Mouse (Mus musculus): ENCODE results near the gene Igf1. TPM values are rescaled to one million over a fixed set of nuclear protein-coding genes. Genes with fewer than 3 reads are reported as not detected.

Igf1 gene
- polyA plus RNA-seq, 1 experiment from 2014 or later = 30.5 TPM

DNA sequence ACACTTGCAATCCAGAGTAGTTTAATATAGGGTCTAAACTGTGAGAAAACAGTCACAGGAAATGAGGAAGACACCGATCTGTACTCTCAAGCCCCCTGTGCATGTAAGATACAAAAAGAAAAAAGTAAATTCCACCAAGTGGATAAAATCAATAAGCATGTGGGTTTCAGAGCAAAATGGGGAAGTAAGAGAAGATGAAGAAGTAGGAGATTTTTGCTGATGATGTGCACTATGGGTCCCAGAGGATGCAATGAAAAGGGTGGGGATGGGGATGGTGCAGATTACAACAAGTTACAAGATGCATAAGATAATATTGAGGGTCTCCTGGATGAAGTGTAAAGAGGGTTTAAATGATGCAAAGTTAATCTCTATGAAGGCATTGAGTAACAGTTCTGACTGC, 18.6 kb upstream of the Igf1 start:
- WGBS = 94% methylated on average over 1 of the region's 1 CpGs
- Histone ChIP-seq H3K4me1 (ENCODE audit: insufficient read depth, low read length) (no peaks in the 10 kb centered on the region), H3K4me2 (replicated peaks; ENCODE audit: low read depth, low read length) (no peak overlapping the region), H3K36me3 (ENCODE audit: insufficient read depth, low read length) (no peaks in the 10 kb centered on the region), H3K9ac (replicated peaks; ENCODE audit: low read length) (no peak overlapping the region), H3K27ac (ENCODE audit: low read length) (no peak overlapping the region), H3K4me3 (ENCODE audit: low read length) (no peak overlapping the region), H3K27me3 (ENCODE audit: insufficient read depth, low read length) (no peaks in the 10 kb centered on the region), H3K9me3 (ENCODE audit: low read length) (no peaks in the 10 kb centered on the region)
- no peak for ATAC-seq (ENCODE audit: low FRiP score, low TSS enrichment)

DNA sequence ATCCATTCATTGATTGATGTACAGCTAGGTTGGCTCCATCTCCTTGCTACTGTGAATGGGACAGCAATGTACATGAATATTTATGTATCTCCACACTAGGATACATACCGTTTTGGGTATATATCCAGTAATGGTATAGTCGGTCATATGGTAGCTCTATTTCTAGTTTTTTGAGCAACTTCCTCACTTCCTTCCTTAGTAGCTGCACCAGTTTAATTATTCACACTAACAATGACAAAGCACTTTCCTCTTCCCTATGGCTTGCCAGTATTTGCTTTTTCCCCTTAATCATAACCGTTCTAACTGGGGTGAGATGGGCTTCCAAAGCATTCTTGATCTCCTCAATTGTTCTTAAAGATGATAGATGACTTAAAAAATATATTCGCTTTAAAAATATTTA, 15.6 kb upstream of the Igf1 start:
- H3K9ac ChIP-seq (replicated peaks; ENCODE audit: low read length) = no peak overlapping the region
- no peaks in the 10 kb centered on the region for H3K9me3 ChIP-seq (ENCODE audit: low read length)
- H3K4me2 ChIP-seq (replicated peaks; ENCODE audit: low read depth, low read length) = no peak overlapping the region
- ATAC-seq (ENCODE audit: low FRiP score, low TSS enrichment) = no peak
- 71% methylated on average over 4 of the region's 4 CpGs for WGBS
- no peaks in the 10 kb centered on the region for H3K4me1 ChIP-seq (ENCODE audit: insufficient read depth, low read length)
- H3K4me3 ChIP-seq (ENCODE audit: low read length) = no peak overlapping the region
- no peaks in the 10 kb centered on the region for H3K36me3 ChIP-seq (ENCODE audit: insufficient read depth, low read length)
- H3K27me3 ChIP-seq (ENCODE audit: insufficient read depth, low read length) = no peaks in the 10 kb centered on the region
- no peak overlapping the region for H3K27ac ChIP-seq (ENCODE audit: low read length)

DNA sequence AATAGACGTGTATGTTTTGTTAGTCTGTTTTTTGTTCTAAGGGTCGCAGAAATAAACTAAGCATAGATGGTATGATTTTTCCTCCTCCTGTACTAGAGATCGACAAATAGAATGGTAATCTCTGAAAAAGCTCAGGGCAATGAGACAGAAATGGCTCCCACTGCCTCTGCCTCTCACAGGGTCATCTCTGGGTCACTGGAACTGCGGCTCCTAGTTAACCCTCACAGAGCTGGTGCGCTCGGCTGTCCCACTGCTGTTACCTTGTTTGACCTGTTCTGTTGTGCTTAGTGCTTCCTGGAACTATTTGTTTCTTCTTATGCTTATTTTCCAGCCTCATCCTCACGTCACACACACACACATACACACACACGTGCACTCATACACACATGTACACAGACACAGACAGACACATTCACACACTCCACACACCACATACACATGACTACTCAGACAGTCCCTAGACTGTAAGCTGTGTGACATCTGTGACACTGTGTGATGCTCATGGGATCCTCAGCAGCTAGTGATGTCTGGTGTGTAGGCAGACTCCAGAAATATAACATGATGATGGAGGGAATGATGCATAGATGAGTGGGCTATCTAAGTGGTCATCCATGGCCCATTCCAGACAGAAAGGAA, 13.0 kb upstream of the Igf1 start:
- H3K4me2 ChIP-seq (replicated peaks; ENCODE audit: low read depth, low read length) = no peak overlapping the region
- peak; percentile 72; the same call in 1 of the 2 replicates for ATAC-seq (ENCODE audit: low FRiP score, low TSS enrichment)
- 0 out of 2 replicates have a peak, but pooled peaks cover 3% of the 10 kb centered on the region for H3K4me1 ChIP-seq (ENCODE audit: insufficient read depth, low read length)
- no peaks in the 10 kb centered on the region for H3K27me3 ChIP-seq (ENCODE audit: insufficient read depth, low read length)
- no peak overlapping the region for H3K27ac ChIP-seq (ENCODE audit: low read length)
- WGBS = 24% methylated on average over 8 of the region's 8 CpGs
- no peaks in the 10 kb centered on the region for H3K36me3 ChIP-seq (ENCODE audit: insufficient read depth, low read length)
- H3K9me3 ChIP-seq (ENCODE audit: low read length) = no peaks in the 10 kb centered on the region
- no peak overlapping the region for H3K4me3 ChIP-seq (ENCODE audit: low read length)
- no peak overlapping the region for H3K9ac ChIP-seq (replicated peaks; ENCODE audit: low read length)

DNA sequence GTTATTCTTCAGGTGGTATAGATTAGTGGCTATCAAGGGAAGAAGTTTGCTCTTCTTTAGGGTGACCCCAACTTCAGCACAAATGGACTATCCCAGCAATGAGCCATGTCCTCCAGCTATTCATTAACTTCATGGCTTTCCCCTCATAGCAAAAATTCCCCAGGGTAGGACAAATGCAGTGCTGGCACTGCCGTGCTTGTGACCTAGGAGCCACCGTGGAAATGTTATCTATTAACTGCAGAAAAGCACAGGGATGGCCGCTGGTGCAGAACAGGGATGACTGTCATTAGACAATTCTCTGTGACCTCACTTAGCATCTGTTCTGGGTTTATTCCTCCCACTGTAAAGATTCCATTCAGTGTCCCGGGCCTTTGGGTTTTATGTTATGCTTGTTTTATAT, 10.2 kb upstream of the Igf1 start:
- Histone ChIP-seq H3K27me3 (ENCODE audit: insufficient read depth, low read length) (no peaks in the 10 kb centered on the region), H3K4me1 (ENCODE audit: insufficient read depth, low read length) (0 out of 2 replicates have a peak, but pooled peaks cover 3% of the 10 kb centered on the region), H3K4me2 (replicated peaks; ENCODE audit: low read depth, low read length) (no peak overlapping the region), H3K9me3 (ENCODE audit: low read length) (no peaks in the 10 kb centered on the region), H3K4me3 (ENCODE audit: low read length) (no peak overlapping the region), H3K36me3 (ENCODE audit: insufficient read depth, low read length) (no peaks in the 10 kb centered on the region), H3K9ac (replicated peaks; ENCODE audit: low read length) (no peak overlapping the region), H3K27ac (ENCODE audit: low read length) (peak overlapping the region; percentile 23; the same call in 1 of the 2 replicates)
- 30% methylated on average over 4 of the region's 4 CpGs for WGBS
- peak; percentile 89 for ATAC-seq (ENCODE audit: low FRiP score, low TSS enrichment)

DNA sequence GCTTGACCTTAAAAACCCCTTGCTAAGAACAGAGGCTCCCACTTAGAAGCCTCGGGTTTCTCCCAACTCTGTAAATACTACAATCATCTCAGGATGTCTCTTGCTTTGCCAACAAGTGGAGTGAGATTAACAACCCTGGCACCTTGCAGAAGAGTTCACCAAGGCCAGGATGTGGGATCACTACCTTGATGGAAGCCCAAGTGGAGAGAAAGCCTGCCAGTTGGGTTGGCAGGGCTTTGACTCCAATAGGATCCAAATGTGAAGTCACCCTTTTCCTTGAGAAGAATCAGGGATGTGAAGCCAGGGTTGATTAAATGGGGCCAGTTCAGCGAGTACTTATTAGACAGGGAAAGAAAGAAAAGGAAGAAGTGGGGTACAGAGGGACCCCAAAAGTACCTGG, 9.6 kb upstream of the Igf1 start:
- 51% methylated on average over 2 of the region's 2 CpGs for WGBS
- 0 out of 2 replicates have a peak, but pooled peaks have one; percentile 9 for ATAC-seq (ENCODE audit: low FRiP score, low TSS enrichment)
- Histone ChIP-seq H3K9ac (replicated peaks; ENCODE audit: low read length) (no peak overlapping the region), H3K4me2 (replicated peaks; ENCODE audit: low read depth, low read length) (no peak overlapping the region), H3K27ac (ENCODE audit: low read length) (0 out of 2 replicates have a peak overlapping the region, but pooled peaks have one; percentile 23), H3K9me3 (ENCODE audit: low read length) (no peaks in the 10 kb centered on the region), H3K4me1 (ENCODE audit: insufficient read depth, low read length) (0 out of 2 replicates have a peak, but pooled peaks cover 3% of the 10 kb centered on the region), H3K36me3 (ENCODE audit: insufficient read depth, low read length) (no peaks in the 10 kb centered on the region), H3K4me3 (ENCODE audit: low read length) (no peak overlapping the region), H3K27me3 (ENCODE audit: insufficient read depth, low read length) (no peaks in the 10 kb centered on the region)

DNA sequence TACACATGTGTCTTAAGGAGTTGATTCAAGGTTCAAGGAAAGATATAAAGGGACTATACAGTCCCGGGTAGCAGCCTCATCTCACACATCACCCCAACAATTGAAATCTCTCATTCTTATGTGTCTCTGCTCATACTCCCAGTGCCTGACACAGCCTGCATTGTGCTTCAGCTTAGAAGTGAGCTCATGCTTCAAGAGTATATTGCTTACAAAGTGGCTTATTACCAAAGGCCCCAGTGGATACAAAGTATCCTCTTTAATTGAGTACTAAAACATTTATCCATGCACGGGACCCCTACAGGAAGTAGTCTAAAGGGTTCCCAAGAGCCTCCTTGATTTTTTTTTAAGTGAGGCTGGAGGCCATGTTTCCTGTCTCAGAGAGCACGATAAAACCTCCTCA, 6.6 kb upstream of the Igf1 start:
- Histone ChIP-seq H3K27me3 (ENCODE audit: insufficient read depth, low read length) (peaks cover 11% of the 10 kb centered on the region; the same call in 1 of the 2 replicates), H3K27ac (ENCODE audit: low read length) (no peak overlapping the region), H3K4me2 (replicated peaks; ENCODE audit: low read depth, low read length) (no peak overlapping the region), H3K9ac (replicated peaks; ENCODE audit: low read length) (no peak overlapping the region), H3K4me1 (ENCODE audit: insufficient read depth, low read length) (peaks cover 8% of the 10 kb centered on the region; the same call in 1 of the 2 replicates), H3K9me3 (ENCODE audit: low read length) (no peaks in the 10 kb centered on the region), H3K4me3 (ENCODE audit: low read length) (no peak overlapping the region), H3K36me3 (ENCODE audit: insufficient read depth, low read length) (no peaks in the 10 kb centered on the region)
- ATAC-seq (ENCODE audit: low FRiP score, low TSS enrichment) = no peak
- 59% methylated on average over 3 of the region's 3 CpGs for WGBS

DNA sequence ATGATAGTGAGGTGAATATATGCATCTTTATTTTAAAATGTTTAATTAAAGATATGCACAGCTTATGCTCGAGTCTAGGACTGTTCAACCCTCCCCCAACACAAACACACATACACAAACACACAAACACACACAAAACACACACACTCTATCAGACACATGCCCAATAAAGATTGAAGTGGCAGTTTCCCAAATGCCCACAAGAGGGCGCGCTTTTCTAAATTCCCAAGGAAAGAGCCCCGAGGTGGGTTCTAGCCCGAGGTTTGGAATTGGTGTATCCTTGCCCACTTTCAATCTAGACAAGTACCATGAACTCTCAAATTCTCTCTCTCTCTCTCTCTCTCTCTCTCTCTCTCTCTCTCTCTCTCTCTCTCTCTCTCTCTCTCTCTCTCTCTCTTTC, 3.7 kb upstream of the Igf1 start:
- 0% methylated on average over 5 of the region's 5 CpGs for WGBS

DNA sequence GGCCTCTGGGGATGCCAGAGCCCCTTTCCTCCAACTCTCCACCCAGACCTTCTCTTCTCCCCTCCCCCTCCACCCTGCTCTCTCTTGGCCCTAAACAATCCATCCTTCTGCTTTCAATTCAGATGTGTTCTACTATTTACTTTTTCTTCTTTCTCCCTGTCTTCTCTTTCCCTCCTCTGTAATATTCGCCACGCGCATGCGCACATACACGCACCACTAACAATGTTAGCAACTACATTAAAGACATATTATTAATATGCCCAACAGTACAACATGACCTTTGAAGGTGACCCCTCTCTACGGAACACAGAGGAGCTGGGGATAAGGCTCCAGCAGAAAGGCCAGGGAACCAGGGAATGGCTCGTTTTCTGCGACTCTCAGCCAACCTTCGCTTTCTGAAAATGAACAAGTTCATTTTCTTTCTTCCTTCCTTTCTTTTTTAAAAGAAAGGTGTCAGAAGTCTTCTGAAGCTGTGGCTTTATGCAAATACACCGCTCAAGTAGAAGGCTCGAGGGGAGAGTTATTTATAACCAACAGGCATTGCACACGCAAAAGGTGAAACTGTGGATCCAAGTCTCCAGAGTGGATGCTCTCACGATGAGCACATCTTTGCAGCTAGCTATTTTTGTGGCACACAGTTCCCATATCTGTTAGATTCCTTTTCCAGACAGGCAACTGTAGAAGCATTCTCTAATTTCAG, 2.5 kb upstream of the Igf1 start:
- no peaks in the 10 kb centered on the region for H3K36me3 ChIP-seq (ENCODE audit: insufficient read depth, low read length)
- peaks cover 33% of the 10 kb centered on the region for H3K4me1 ChIP-seq (ENCODE audit: insufficient read depth, low read length)
- no peak for ATAC-seq (ENCODE audit: low FRiP score, low TSS enrichment)
- no peak overlapping the region for H3K9ac ChIP-seq (replicated peaks; ENCODE audit: low read length)
- WGBS = 81% methylated on average over 13 of the region's 13 CpGs
- H3K27me3 ChIP-seq (ENCODE audit: insufficient read depth, low read length) = peaks cover 15% of the 10 kb centered on the region; the same call in 1 of the 2 replicates
- H3K9me3 ChIP-seq (ENCODE audit: low read length) = no peaks in the 10 kb centered on the region
- no peak overlapping the region for H3K4me3 ChIP-seq (ENCODE audit: low read length)
- H3K27ac ChIP-seq (ENCODE audit: low read length) = no peak overlapping the region
- H3K4me2 ChIP-seq (replicated peaks; ENCODE audit: low read depth, low read length) = no peak overlapping the region

More for the DNA sequence above, 3.7 kb upstream of the Igf1 start:
- no peak for ATAC-seq (ENCODE audit: low FRiP score, low TSS enrichment)
- Histone ChIP-seq H3K4me2 (replicated peaks; ENCODE audit: low read depth, low read length) (no peak overlapping the region), H3K9ac (replicated peaks; ENCODE audit: low read length) (no peak overlapping the region), H3K36me3 (ENCODE audit: insufficient read depth, low read length) (no peaks in the 10 kb centered on the region), H3K4me1 (ENCODE audit: insufficient read depth, low read length) (peaks cover 22% of the 10 kb centered on the region), H3K9me3 (ENCODE audit: low read length) (no peaks in the 10 kb centered on the region), H3K4me3 (ENCODE audit: low read length) (no peak overlapping the region), H3K27ac (ENCODE audit: low read length) (no peak overlapping the region), H3K27me3 (ENCODE audit: insufficient read depth, low read length) (peaks cover 15% of the 10 kb centered on the region; the same call in 1 of the 2 replicates)

DNA sequence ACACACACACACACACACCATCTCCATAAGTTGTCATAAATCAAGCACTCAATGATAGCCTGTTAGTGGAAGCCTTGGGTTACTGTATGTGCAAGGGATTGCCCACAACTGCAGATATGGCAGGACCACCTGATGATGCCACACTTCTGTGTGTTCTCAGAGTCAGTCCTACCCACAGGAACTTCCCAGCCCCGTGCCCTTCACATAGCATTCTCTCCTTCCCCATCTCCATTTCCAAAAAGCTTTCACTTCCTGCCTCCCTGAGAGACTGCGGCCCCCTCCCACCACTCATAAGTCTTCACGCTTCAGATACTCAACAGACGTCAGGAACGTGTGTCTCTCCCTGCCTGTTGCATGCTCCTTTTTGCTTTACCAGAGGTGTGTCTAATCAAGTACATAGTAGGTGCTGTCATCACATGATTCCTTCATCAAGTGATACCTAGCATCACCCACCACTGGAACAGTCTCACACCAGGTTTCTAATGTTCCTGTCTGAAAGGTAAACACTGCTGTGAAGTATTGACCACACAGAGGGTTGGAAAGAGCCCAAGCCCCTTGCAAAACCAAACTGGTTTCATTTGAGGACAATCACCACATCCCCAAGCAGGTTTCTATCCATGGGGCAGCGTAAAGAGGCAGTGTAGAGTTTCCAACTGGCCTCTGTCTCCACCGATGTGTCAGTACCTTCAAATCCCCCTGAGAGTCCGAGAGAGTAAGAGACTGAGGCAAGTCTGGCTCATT, 680 bp upstream of the Igf1 start:
- 43% methylated on average over 8 of the region's 8 CpGs for WGBS
- Histone ChIP-seq H3K4me3 (ENCODE audit: low read length) (no peak overlapping the region), H3K27ac (ENCODE audit: low read length) (peak overlapping the region; percentile 20; the same call in 1 of the 2 replicates), H3K4me2 (replicated peaks; ENCODE audit: low read depth, low read length) (no peak overlapping the region), H3K9ac (replicated peaks; ENCODE audit: low read length) (no peak overlapping the region), H3K4me1 (ENCODE audit: insufficient read depth, low read length) (peaks cover 36% of the 10 kb centered on the region), H3K27me3 (ENCODE audit: insufficient read depth, low read length) (peaks cover 15% of the 10 kb centered on the region; the same call in 1 of the 2 replicates), H3K9me3 (ENCODE audit: low read length) (no peaks in the 10 kb centered on the region), H3K36me3 (ENCODE audit: insufficient read depth, low read length) (no peaks in the 10 kb centered on the region)
- ATAC-seq (ENCODE audit: low FRiP score, low TSS enrichment) = 0 out of 2 replicates have a peak, but pooled peaks have one; percentile 23
